Mouse (Mus musculus) erythroblast, embryonic 14.5 days (primary cell): ENCODE measurements around the gene Lama5. TPM values are rescaled to one million over a fixed set of nuclear protein-coding genes. Genes with fewer than 3 reads are reported as not detected.

Source experiments
- H3K27me3 ChIP-seq: 2 replicates; pipeline ENCODE4 v1.6.1; 2012; ENCODE audit warnings: inconsistent platforms; ENCODE audit not compliant: control insufficient read depth
- H3K36me3 ChIP-seq: 2 replicates; pipeline ENCODE4 v1.6.1; 2012; ENCODE audit warnings: mild to moderate bottlenecking, inconsistent platforms; ENCODE audit not compliant: control insufficient read depth
- H3K4me1 ChIP-seq: 2 replicates; pipeline ENCODE4 v1.6.1; 2012; ENCODE audit warnings: inconsistent platforms; ENCODE audit not compliant: control insufficient read depth
- H3K4me3 ChIP-seq: replicated peaks from 2 replicates; pipeline ENCODE3; 2012; ENCODE audit warnings: moderate library complexity, mild to moderate bottlenecking, inconsistent platforms
- H3K9me3 ChIP-seq: 2 replicates; pipeline ENCODE4 v1.6.1; 2012; ENCODE audit warnings: low read length, inconsistent platforms, mixed read lengths; ENCODE audit not compliant: control insufficient read depth
- GATA1 ChIP-seq: IDR thresholded peaks from 2 replicates; pipeline ENCODE4 v1.6.1; 2012; ENCODE audit warnings: low read length, inconsistent platforms, mixed read lengths
- TAL1 ChIP-seq: IDR thresholded peaks from 3 replicates; pipeline ENCODE4 v1.6.1; 2012; ENCODE audit warnings: low read length, inconsistent platforms, mixed read lengths
- polyA plus RNA-seq: library from polyadenylated mRNA; stranded (reverse); fragments of >175 nt; gene quantifications from 2 replicates; pipeline ENCODE4 v1.2.3, GENCODE M21; 2012

The Lama5 gene
- polyA plus RNA-seq, 1 experiment: 0.14 TPM

- Histone ChIP-seq H3K9me3 (no peaks in the 10 kb centered on the region), H3K4me1 (no peaks in the 10 kb centered on the region; the same call in 1 of the 2 replicates), H3K36me3 (no peaks in the 10 kb centered on the region; the same call in 1 of the 2 replicates), H3K4me3 (no peak overlapping the region), H3K27me3 (no peaks in the 10 kb centered on the region)
- no peak for TF ChIP-seq TAL1
These were observed 26.9 kb downstream of the Lama5 start for GRCm38 (mm10) chr2:180198782-180199181.

GRCm38 (mm10) chr2:180197323-180198037 lies 28.2 kb downstream of the Lama5 start:
- no peaks in the 10 kb centered on the region; the same call in 1 of the 2 replicates for H3K36me3 ChIP-seq
- TF ChIP-seq TAL1 (no peak), GATA1 (no peak)
- H3K4me1 ChIP-seq: no peaks in the 10 kb centered on the region; the same call in 1 of the 2 replicates
- H3K27me3 ChIP-seq: no peaks in the 10 kb centered on the region
- H3K9me3 ChIP-seq: no peaks in the 10 kb centered on the region
- no peak overlapping the region for H3K4me3 ChIP-seq

GRCm38 (mm10) chr2:180196610-180197322 lies 28.9 kb downstream of the Lama5 start:
- Histone ChIP-seq H3K4me1 (no peaks in the 10 kb centered on the region; the same call in 1 of the 2 replicates), H3K27me3 (no peaks in the 10 kb centered on the region), H3K9me3 (no peaks in the 10 kb centered on the region), H3K36me3 (no peaks in the 10 kb centered on the region; the same call in 1 of the 2 replicates), H3K4me3 (no peak overlapping the region)
- TF ChIP-seq TAL1 (no peak), GATA1 (no peak)

- Histone ChIP-seq H3K36me3 (no peaks in the 10 kb centered on the region; the same call in 1 of the 2 replicates), H3K4me1 (no peaks in the 10 kb centered on the region), H3K4me3 (no peak overlapping the region), H3K9me3 (no peaks in the 10 kb centered on the region), H3K27me3 (no peaks in the 10 kb centered on the region)
- TF ChIP-seq TAL1 (no peak), GATA1 (no peak)
These were observed 38.3 kb downstream of the Lama5 start for GRCm38 (mm10) chr2:180187362-180187761.

- no peaks in the 10 kb centered on the region; the same call in 1 of the 2 replicates for H3K36me3 ChIP-seq
- no peaks in the 10 kb centered on the region for H3K9me3 ChIP-seq
- H3K4me3 ChIP-seq: no peak overlapping the region
- H3K27me3 ChIP-seq: no peaks in the 10 kb centered on the region
- no peaks in the 10 kb centered on the region for H3K4me1 ChIP-seq
- TF ChIP-seq GATA1: no peak
- TF ChIP-seq TAL1: no peak
These were observed 40.0 kb downstream of the Lama5 start for GRCm38 (mm10) chr2:180185686-180186085.

- TF ChIP-seq GATA1 (no peak), TAL1 (no peak)
- H3K36me3 ChIP-seq: peaks cover 7% of the 10 kb centered on the region
- no peaks in the 10 kb centered on the region for H3K9me3 ChIP-seq
- H3K4me3 ChIP-seq: no peak overlapping the region
- H3K4me1 ChIP-seq: no peaks in the 10 kb centered on the region
- H3K27me3 ChIP-seq: no peaks in the 10 kb centered on the region
These were observed 40.9 kb downstream of the Lama5 start for GRCm38 (mm10) chr2:180184752-180185109.

GRCm38 (mm10) chr2:180184011-180184751 lies 41.5 kb downstream of the Lama5 start:
- Histone ChIP-seq H3K27me3 (no peaks in the 10 kb centered on the region), H3K36me3 (peaks cover 13% of the 10 kb centered on the region), H3K9me3 (no peaks in the 10 kb centered on the region), H3K4me1 (no peaks in the 10 kb centered on the region), H3K4me3 (no peak overlapping the region)
- TF ChIP-seq GATA1 (no peak), TAL1 (no peak)

GRCm38 (mm10) chr2:180181542-180181941 lies 44.1 kb downstream of the Lama5 start:
- H3K36me3 ChIP-seq: peaks cover 39% of the 10 kb centered on the region
- H3K4me3 ChIP-seq: no peak overlapping the region
- no peaks in the 10 kb centered on the region for H3K9me3 ChIP-seq
- TF ChIP-seq GATA1: no peak
- no peak for TF ChIP-seq TAL1
- no peaks in the 10 kb centered on the region for H3K4me1 ChIP-seq
- H3K27me3 ChIP-seq: no peaks in the 10 kb centered on the region

- Histone ChIP-seq H3K36me3 (peaks cover 81% of the 10 kb centered on the region), H3K4me3 (no peak overlapping the region), H3K4me1 (peaks cover 26% of the 10 kb centered on the region), H3K27me3 (no peaks in the 10 kb centered on the region), H3K9me3 (no peaks in the 10 kb centered on the region)
- TF ChIP-seq TAL1: no peak
- no peak for TF ChIP-seq GATA1
These were observed 49.9 kb downstream of the Lama5 start for GRCm38 (mm10) chr2:180175725-180176124.
